Mouse (Mus musculus): ENCODE results near the gene Rab25.

DNA sequence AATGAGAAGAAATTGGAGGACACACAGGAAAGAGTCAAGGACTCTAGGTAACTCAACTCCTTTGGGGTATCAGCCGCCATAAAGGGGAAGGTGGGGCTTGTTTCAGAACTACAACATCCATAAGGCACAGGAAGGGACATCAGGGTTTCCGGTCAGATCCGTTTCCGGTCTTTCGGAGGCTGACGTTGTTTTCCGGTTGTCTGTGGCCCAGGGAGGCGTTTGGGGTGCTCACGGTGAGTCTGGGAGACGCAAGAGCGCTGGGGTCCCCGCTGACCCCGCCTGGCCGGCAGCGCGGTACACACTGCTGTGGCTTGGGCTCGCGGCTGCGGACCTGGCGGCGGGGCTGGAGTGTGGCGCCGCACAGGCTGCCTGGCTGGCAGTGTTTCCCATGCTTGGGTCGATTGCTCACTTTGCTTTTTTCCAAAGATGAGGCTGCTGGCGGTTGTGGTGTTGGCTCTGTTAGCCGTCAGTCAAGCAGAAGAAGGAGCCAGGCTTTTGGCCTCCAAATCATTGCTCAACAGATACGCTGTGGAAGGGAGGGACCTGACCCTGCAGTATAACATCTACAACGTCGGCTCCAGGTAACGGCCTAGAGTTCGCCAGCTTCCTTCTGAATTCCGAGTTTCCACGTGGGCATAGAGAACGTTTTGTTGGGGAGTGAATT, 31.5 kb upstream of the Rab25 start:
- TF ChIP-seq CTCF (conservative IDR thresholded peaks at IDR 0.05; ENCODE audit: low read length) (no peak), POU5F1 (IDR thresholded peaks at IDR 0.05; ENCODE audit: borderline replicate concordance, low read length) (no peak), NANOG (IDR thresholded peaks at IDR 0.05; ENCODE audit: borderline replicate concordance, low read length) (no peak)

Data from E14TG2a.4 (cell line).